Mouse (Mus musculus): ENCODE measurements around the gene Casp14.

GRCm38 (mm10) chr10:78752452-78753191 is 34.5 kb upstream of the Casp14 start, which contains the start of gene Ccdc105:
- TF ChIP-seq GATA1 (IDR thresholded peaks at IDR 0.05; ENCODE audit: borderline replicate concordance, low read length) (no peak), FLI1 (IDR thresholded peaks at IDR 0.05; ENCODE audit: low read length) (no peak)
